Mouse (Mus musculus): ENCODE measurements at regions not wholly inside any gene's neighbourhood (a gene's known extent, or its start where the extent isn't known, plus 50 kb on each side); places are given as distances from the start of the nearest gene placed in this dataset.

DNA sequence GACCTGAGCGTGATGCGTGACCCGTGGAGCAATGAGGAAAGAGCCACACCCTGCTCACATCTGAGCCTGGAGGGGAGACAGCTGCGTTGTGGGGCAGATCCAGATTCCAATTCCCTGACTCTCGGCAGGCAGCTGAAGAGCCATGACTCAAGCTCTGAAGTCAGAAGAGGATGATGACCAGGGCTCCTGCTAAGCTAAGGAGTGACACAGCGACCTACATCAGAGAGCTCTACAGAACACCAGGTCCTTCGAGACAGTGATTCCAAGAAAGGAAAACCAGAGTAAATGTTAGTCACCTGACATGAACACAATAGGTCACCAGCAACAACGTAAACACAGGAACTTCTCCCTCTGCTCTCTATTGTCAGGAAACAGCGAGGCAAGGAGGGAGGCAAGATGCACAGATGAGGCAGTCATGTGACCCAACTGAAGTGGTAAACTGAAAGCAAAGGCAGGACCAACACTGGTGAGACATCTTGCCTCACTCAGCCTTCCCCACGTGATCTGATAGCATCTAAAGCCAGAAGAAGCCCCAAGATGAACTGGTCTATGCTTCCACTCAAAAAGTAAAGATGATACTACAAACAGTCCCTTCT is 444.2 kb upstream of the Gm19410 start:
- DNase-seq (ENCODE audit: low read depth): no peak

DNA sequence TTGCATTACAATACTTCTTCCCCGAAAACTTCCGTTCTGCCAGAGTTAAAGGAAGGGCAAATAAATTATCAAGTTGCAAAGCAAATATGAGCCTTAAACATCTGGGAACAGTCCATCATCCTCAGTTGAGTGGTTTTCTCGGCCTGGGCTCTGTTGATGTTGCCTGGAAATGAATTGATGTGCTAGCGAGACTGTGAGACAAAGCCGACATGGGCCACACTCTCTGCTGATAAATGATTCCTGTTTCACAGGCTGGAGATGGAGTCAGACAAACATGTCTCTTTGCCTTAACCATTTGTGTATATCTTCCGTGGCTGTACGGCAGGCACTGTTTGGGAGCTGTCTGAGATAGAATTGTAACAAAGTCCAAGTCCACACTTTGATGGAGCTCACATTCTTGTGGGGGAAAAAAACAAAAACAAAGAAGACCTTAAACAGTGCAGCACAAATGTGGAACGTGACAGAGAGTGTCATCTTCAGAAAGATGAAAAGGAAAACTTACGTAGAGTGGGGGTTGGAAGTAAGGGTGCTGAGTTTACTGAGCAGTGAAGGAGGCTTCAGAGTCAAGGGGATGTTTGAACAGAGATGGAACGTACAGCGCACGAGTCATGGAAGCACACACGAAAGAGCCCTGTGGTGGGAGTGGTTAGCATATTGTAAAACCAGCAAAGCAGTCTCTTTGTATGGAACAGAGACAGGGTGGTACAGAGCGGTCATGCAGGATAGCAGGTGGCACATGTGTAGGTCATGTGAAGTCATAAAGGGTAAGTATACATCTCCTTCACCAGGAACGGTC is 442.2 kb upstream of the Gm19410 start:
- DNase-seq (ENCODE audit: low read depth): no peak

All from c-Kit-positive CD71-negative TER-119-negative erythroid progenitor cells, embryonic 14.5 days (primary cell).